Mouse (Mus musculus) liver, postnatal 0 days (tissue): ENCODE data around the gene Grk3. TPM values are rescaled to one million over a fixed set of nuclear protein-coding genes. Genes with fewer than 3 reads are reported as not detected.

Experiments
- ATAC-seq: fragments of 200-750 bp; cut with Nextera tagmentation; 2 replicates; pipeline ENCODE4 v1.8.0; 2017; ENCODE audit warnings: mild to moderate bottlenecking, moderate library complexity
- DNase-seq: peaks from one replicate; pipeline ENCODE4 v3.0.0-alpha.2; 2016
- H3K27ac ChIP-seq: fragments of 300-500 bp; sonication (generic); 2 replicates; pipeline ENCODE4 v1.5.1; 2014; ENCODE audit warnings: antibody characterized with exemption, moderate library complexity, mild to moderate bottlenecking, low read depth
- H3K27me3 ChIP-seq: fragments of 300-500 bp; sonication (generic); 2 replicates; pipeline ENCODE4 v1.6.1; 2014; ENCODE audit warnings: low read length, control low read depth, mixed read lengths; ENCODE audit not compliant: insufficient read depth
- H3K36me3 ChIP-seq: fragments of 300-500 bp; sonication (generic); replicated peaks from 2 replicates; pipeline ENCODE4 v1.6.1; 2014; ENCODE audit warnings: mild to moderate bottlenecking, control low read depth, low read length, moderate library complexity, mixed read lengths; ENCODE audit not compliant: insufficient read depth
- H3K4me1 ChIP-seq: fragments of 300-500 bp; sonication (generic); 2 replicates; pipeline ENCODE4 v1.6.1; 2014; ENCODE audit warnings: antibody characterized with exemption, mild to moderate bottlenecking, control low read depth; ENCODE audit not compliant: insufficient read depth
- H3K4me2 ChIP-seq: fragments of 300-500 bp; sonication (generic); 2 replicates; pipeline ENCODE4 v1.6.1; 2014; ENCODE audit warnings: low read depth, mild to moderate bottlenecking, low read length, moderate library complexity, mixed read lengths
- H3K4me3 ChIP-seq: fragments of 300-500 bp; sonication (generic); 2 replicates; pipeline ENCODE4 v1.5.1; 2014; ENCODE audit warnings: low read depth, low read length
- H3K9ac ChIP-seq: fragments of 300-500 bp; sonication (generic); replicated peaks from 2 replicates; pipeline ENCODE4 v1.6.1; 2014; ENCODE audit warnings: mild to moderate bottlenecking, moderate library complexity
- H3K9me3 ChIP-seq: fragments of 300-500 bp; sonication (generic); 2 replicates; pipeline ENCODE4 v1.6.1; 2016; ENCODE audit warnings: mild to moderate bottlenecking, control low read depth, low read length, mixed read lengths
- CTCF ChIP-seq: sonication (generic); IDR thresholded peaks from 2 replicates; pipeline ENCODE4 v1.5.1; 2016; ENCODE audit warnings: antibody characterized with exemption, low read depth
- EP300 ChIP-seq: IDR thresholded peaks from 2 replicates; pipeline ENCODE4 v1.6.1; 2016; ENCODE audit warnings: antibody characterized with exemption, low read depth, mild to moderate bottlenecking
- WGBS: fragments of 180-500 bp; shearing (Covaris S2); extraction: QIAGEN DNeasy Blood & Tissue Kit; methylation state at CpG from one replicate; pipeline ENCODE4 v1.1.7; 2014; ENCODE audit not compliant: insufficient replicate concordance; 5-methylcytosine and 5-hydroxymethylcytosine counted together
- polyA plus RNA-seq: library from polyadenylated mRNA; unstranded; fragments of >200 nt; fragmentation: Nextera tagmentation; extraction: Ambion mirVana; gene quantifications from 2 replicates; pipeline ENCODE4 v1.2.1, GENCODE M21; 2015

Gene Grk3
- polyA plus RNA-seq, 1 experiment from 2014 or later: 2.1 TPM

GRCm38 (mm10) chr5:112895674-112896654 lies 119.6 kb downstream of the Grk3 start, which contains the start of gene Myo18b:
Gene Myo18b, minus strand, starts transcription at chr5:112896362.
- Histone ChIP-seq H3K27me3 (no peaks in the 10 kb centered on the region), H3K9me3 (no peaks in the 10 kb centered on the region), H3K36me3 (no peaks in the 10 kb centered on the region), H3K4me2 (no peak within 1 kb of the TSS), H3K4me1 (no peaks in the 10 kb centered on the region), H3K27ac (no peak within 1 kb of the TSS), H3K4me3 (no peak within 1 kb of the TSS), H3K9ac (no peak within 1 kb of the TSS)
- no peak for TF ChIP-seq EP300
- WGBS: 67% methylated on average over 17 of the region's 17 CpGs
- no peak for ATAC-seq
- no peak for DNase-seq

GRCm38 (mm10) chr5:112893462-112894060 lies 122.0 kb downstream of the Grk3 start:
- Histone ChIP-seq H3K4me2 (no peak overlapping the region), H3K27me3 (no peaks in the 10 kb centered on the region), H3K27ac (no peak overlapping the region), H3K9ac (no peak overlapping the region), H3K36me3 (no peaks in the 10 kb centered on the region), H3K4me1 (no peaks in the 10 kb centered on the region), H3K9me3 (no peaks in the 10 kb centered on the region), H3K4me3 (no peak overlapping the region)
- ATAC-seq (no peak), DNase-seq (no peak)
- WGBS: 62% methylated on average over 5 of the region's 5 CpGs
- no peak for TF ChIP-seq CTCF
- TF ChIP-seq EP300: no peak

GRCm38 (mm10) chr5:112892411-112892810 lies 123.2 kb downstream of the Grk3 start:
- H3K4me2 ChIP-seq: no peak overlapping the region
- H3K36me3 ChIP-seq: no peaks in the 10 kb centered on the region
- H3K9ac ChIP-seq: no peak overlapping the region
- TF ChIP-seq CTCF (no peak), EP300 (no peak)
- DNase-seq (no peak), ATAC-seq (no peak)
- H3K9me3 ChIP-seq: no peaks in the 10 kb centered on the region
- no peaks in the 10 kb centered on the region for H3K27me3 ChIP-seq
- H3K27ac ChIP-seq: no peak overlapping the region
- no peaks in the 10 kb centered on the region for H3K4me1 ChIP-seq
- no peak overlapping the region for H3K4me3 ChIP-seq

- Histone ChIP-seq H3K36me3 (no peaks in the 10 kb centered on the region), H3K27ac (no peak overlapping the region), H3K4me2 (no peak overlapping the region), H3K4me1 (no peaks in the 10 kb centered on the region), H3K27me3 (no peaks in the 10 kb centered on the region), H3K4me3 (no peak overlapping the region), H3K9me3 (no peaks in the 10 kb centered on the region), H3K9ac (no peak overlapping the region)
- TF ChIP-seq EP300 (no peak), CTCF (no peak)
- 44% methylated on average over 7 of the region's 7 CpGs for WGBS
- ATAC-seq: no peak
- no peak for DNase-seq
These were observed 126.9 kb downstream of the Grk3 start for GRCm38 (mm10) chr5:112888651-112889050.

GRCm38 (mm10) chr5:112886687-112887491 lies 128.7 kb downstream of the Grk3 start:
- no peak for DNase-seq
- 65% methylated on average over 17 of the region's 17 CpGs for WGBS

More at GRCm38 (mm10) chr5:112886687-112887491, 128.7 kb downstream of the Grk3 start:
- no peak for ATAC-seq
- Histone ChIP-seq H3K36me3 (no peaks in the 10 kb centered on the region), H3K4me3 (no peak overlapping the region), H3K9ac (no peak overlapping the region), H3K27ac (no peak overlapping the region), H3K4me1 (no peaks in the 10 kb centered on the region), H3K9me3 (no peaks in the 10 kb centered on the region), H3K27me3 (no peaks in the 10 kb centered on the region), H3K4me2 (no peak overlapping the region)
- TF ChIP-seq CTCF (no peak), EP300 (no peak)
